Mouse (Mus musculus) midbrain, embryonic 12.5 days (tissue): ENCODE measurements at regions not wholly inside any gene's neighbourhood (a gene's known extent, or its start where the extent isn't known, plus 50 kb on each side); places are given as distances from the start of the nearest gene placed in this dataset.
A peak's percentile ranks its signal among the peaks of the same experiment; 100 is the strongest.

ENCODE experiments used
- ATAC-seq: fragments of 200-750 bp; cut with Nextera tagmentation; 2 replicates; pipeline ENCODE4 v1.8.0; 2017; ENCODE audit warnings: low read depth, moderate TSS enrichment, moderate library complexity; ENCODE audit not compliant: low FRiP score
- H3K27ac ChIP-seq: fragments of 300-500 bp; sonication (generic); replicated peaks from 2 replicates; pipeline ENCODE4 v1.5.1; 2016; ENCODE audit warnings: mild to moderate bottlenecking
- H3K27me3 ChIP-seq: fragments of 300-500 bp; sonication (generic); 2 replicates; pipeline ENCODE4 v1.6.1; 2016; ENCODE audit warnings: mild to moderate bottlenecking
- H3K36me3 ChIP-seq: fragments of 300-500 bp; sonication (generic); 2 replicates; pipeline ENCODE4 v1.6.1; 2016
- H3K4me1 ChIP-seq: fragments of 300-500 bp; sonication (generic); 2 replicates; pipeline ENCODE4 v1.6.1; 2016
- H3K4me2 ChIP-seq: fragments of 300-500 bp; sonication (generic); replicated peaks from 2 replicates; pipeline ENCODE4 v1.6.1; 2016; ENCODE audit warnings: mild to moderate bottlenecking, moderate library complexity
- H3K4me3 ChIP-seq: fragments of 300-500 bp; sonication (generic); 2 replicates; pipeline ENCODE4 v1.5.1; 2016; ENCODE audit warnings: mild to moderate bottlenecking
- H3K9ac ChIP-seq: fragments of 300-500 bp; sonication (generic); replicated peaks from 2 replicates; pipeline ENCODE4 v1.6.1; 2016; ENCODE audit warnings: mild to moderate bottlenecking, moderate library complexity
- H3K9me3 ChIP-seq: fragments of 300-500 bp; sonication (generic); 2 replicates; pipeline ENCODE4 v1.6.1; 2016; ENCODE audit warnings: mild to moderate bottlenecking
- WGBS: fragments of 180-500 bp; shearing (Covaris S2); methylation state at CpG from one replicate; pipeline ENCODE4 v1.1.7; 2016; 5-methylcytosine and 5-hydroxymethylcytosine counted together

GRCm38 (mm10) chr9:84369200-84369599, 444.3 kb downstream of the Bckdhb start:
- no peak overlapping the region for H3K9ac ChIP-seq
- H3K4me3 ChIP-seq: no peak overlapping the region
- ATAC-seq: no peak
- no peak overlapping the region for H3K4me2 ChIP-seq
- no peaks in the 10 kb centered on the region for H3K9me3 ChIP-seq
- H3K36me3 ChIP-seq: no peaks in the 10 kb centered on the region
- H3K27me3 ChIP-seq: no peaks in the 10 kb centered on the region
- no peaks in the 10 kb centered on the region for H3K4me1 ChIP-seq
- H3K27ac ChIP-seq: no peak overlapping the region
- WGBS: 60% methylated on average over 1 of the region's 1 CpGs

DNA sequence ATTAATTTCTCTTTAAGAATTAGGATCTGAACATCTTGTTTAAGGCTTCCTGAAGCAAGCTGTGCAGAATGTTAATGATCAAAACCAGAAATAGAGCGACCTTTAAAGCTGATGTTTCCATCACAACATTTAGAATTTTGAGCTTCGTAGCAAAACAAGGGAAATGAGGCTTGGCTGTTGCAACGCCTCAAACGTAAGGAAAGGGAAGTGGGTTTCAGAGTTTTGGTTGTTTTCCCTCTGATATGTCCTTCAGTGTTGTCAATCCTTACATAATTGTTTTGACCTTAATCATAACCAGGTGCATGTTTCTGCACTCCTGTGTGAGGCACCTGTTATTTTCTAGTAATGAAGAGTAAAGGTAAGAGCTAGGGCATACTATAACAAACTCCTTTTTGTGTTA, 445.3 kb downstream of the Bckdhb start:
- no peaks in the 10 kb centered on the region for H3K36me3 ChIP-seq
- no peak overlapping the region for H3K27ac ChIP-seq
- 81% methylated on average over 4 of the region's 4 CpGs for WGBS
- no peak overlapping the region for H3K9ac ChIP-seq
- H3K4me1 ChIP-seq: no peaks in the 10 kb centered on the region
- no peak overlapping the region for H3K4me3 ChIP-seq
- ATAC-seq: no peak
- no peak overlapping the region for H3K4me2 ChIP-seq
- H3K27me3 ChIP-seq: no peaks in the 10 kb centered on the region
- H3K9me3 ChIP-seq: peaks cover 3% of the 10 kb centered on the region; the same call in 1 of the 2 replicates

GRCm38 (mm10) chr9:84375746-84376145, 450.8 kb downstream of the Bckdhb start:
- Histone ChIP-seq H3K36me3 (no peaks in the 10 kb centered on the region), H3K27ac (no peak overlapping the region), H3K9me3 (peaks cover 3% of the 10 kb centered on the region; the same call in 1 of the 2 replicates), H3K9ac (no peak overlapping the region), H3K4me2 (no peak overlapping the region), H3K4me3 (no peak overlapping the region), H3K27me3 (no peaks in the 10 kb centered on the region), H3K4me1 (no peaks in the 10 kb centered on the region)
- ATAC-seq: no peak
- WGBS: 32% methylated on average over 2 of the region's 2 CpGs

GRCm38 (mm10) chr9:84376621-84377020, 451.7 kb downstream of the Bckdhb start:
- 96% methylated on average over 6 of the region's 6 CpGs for WGBS
- H3K36me3 ChIP-seq: no peaks in the 10 kb centered on the region
- H3K27ac ChIP-seq: no peak overlapping the region
- H3K4me1 ChIP-seq: no peaks in the 10 kb centered on the region
- H3K9me3 ChIP-seq: peaks cover 3% of the 10 kb centered on the region; the same call in 1 of the 2 replicates
- H3K9ac ChIP-seq: no peak overlapping the region
- no peak overlapping the region for H3K4me2 ChIP-seq
- no peak overlapping the region for H3K4me3 ChIP-seq
- no peaks in the 10 kb centered on the region for H3K27me3 ChIP-seq
- no peak for ATAC-seq

DNA sequence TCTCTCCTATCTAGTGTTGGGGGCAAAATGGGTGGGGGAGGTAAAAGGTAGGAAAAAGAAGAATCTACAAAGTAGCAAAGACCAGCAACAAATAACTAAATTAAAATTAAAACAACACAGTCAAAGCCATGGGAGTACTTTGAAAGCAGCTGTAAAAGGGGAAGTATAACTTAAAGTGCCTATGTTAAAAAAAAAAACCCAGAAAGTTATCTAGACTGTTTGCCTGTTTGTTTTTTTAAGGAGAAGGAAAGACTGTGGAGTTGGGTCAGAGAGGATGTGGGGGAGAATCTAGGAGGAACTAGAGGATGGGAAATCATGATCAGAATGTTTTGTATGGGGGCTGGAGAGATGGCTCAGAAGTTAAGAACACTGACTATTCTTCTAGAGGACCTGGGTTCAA, 457.0 kb downstream of the Bckdhb start:
- H3K27me3 ChIP-seq: no peaks in the 10 kb centered on the region
- H3K4me2 ChIP-seq: no peak overlapping the region
- no peaks in the 10 kb centered on the region for H3K4me1 ChIP-seq
- H3K9me3 ChIP-seq: no peaks in the 10 kb centered on the region
- no peaks in the 10 kb centered on the region for H3K36me3 ChIP-seq
- ATAC-seq: no peak
- H3K9ac ChIP-seq: no peak overlapping the region
- no peak overlapping the region for H3K27ac ChIP-seq
- H3K4me3 ChIP-seq: no peak overlapping the region

DNA sequence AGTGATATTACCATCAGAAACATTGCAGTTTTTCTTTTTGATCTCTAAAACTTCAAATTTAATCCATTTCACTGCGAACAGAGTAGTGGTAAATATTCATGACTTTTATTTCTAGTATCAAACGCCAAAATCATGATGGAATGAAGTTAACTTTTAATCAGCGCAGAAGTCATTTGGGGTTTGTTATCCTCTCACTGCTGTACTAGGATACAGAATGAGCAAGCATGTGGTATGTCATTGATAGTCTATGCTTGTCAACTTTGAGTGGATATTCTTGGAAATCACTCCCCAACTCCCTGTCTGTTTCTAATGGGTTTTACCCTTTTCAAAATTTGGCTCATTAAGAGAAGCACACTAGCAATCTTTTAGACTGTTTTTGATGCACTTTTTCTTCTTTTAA, 464.9 kb downstream of the Bckdhb start:
- H3K4me1 ChIP-seq: no peaks in the 10 kb centered on the region
- no peaks in the 10 kb centered on the region for H3K9me3 ChIP-seq
- no peak for ATAC-seq
- H3K4me3 ChIP-seq: no peak overlapping the region
- H3K4me2 ChIP-seq: no peak overlapping the region
- no peak overlapping the region for H3K9ac ChIP-seq
- no peaks in the 10 kb centered on the region for H3K27me3 ChIP-seq
- H3K27ac ChIP-seq: no peak overlapping the region
- no peaks in the 10 kb centered on the region for H3K36me3 ChIP-seq
- 89% methylated on average over 3 of the region's 3 CpGs for WGBS

GRCm38 (mm10) chr9:84394536-84395314, 469.8 kb downstream of the Bckdhb start:
- Histone ChIP-seq H3K4me1 (no peaks in the 10 kb centered on the region), H3K9me3 (no peaks in the 10 kb centered on the region), H3K36me3 (no peaks in the 10 kb centered on the region), H3K4me2 (no peak overlapping the region), H3K27ac (no peak overlapping the region), H3K9ac (no peak overlapping the region), H3K4me3 (no peak overlapping the region), H3K27me3 (no peaks in the 10 kb centered on the region)
- ATAC-seq: no peak
- 87% methylated on average over 3 of the region's 3 CpGs for WGBS

GRCm38 (mm10) chr9:84399481-84399880, 474.5 kb downstream of the Bckdhb start:
- ATAC-seq: no peak

DNA sequence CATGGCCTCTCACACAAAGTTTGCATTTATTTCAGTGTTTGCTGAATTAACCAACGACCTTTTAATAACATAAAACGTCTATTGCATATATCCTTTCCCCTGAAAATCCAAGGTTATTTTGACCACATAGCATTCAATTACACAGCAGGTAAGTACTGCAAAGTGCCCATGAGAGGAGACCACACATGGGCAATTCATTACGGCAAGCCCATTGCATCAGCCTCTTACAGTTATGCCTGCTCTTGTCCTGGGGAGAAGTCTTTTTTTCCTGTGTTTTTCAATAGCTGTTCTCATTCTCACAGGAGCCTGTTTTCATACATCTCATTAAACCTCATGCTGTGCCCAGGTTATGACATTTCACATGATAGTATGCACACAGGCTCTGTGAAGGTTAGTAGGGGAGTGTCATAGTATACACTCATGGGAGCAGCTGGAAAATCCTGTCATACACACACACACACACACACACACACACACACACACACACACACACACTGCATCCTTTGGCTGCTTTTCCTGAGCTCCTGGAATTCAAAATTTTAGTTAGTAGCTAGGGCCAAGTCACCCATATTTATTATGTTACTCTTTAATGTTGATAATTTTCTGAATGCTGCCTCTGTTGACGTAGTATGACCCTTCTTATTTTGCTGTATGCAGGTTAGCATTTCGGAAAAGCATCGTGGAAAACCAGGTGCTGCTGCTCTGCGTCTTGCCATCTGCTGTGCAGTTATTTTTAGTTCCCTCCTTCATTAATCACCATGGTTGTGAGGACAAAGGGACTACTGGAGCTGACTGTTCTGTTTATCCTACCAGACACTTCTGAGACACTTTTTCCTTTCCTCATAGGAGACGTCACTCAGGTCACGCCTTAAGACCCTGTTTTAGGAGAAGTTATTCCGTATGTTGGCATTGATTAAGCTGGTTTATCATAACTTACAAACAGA, 483.6 kb downstream of the Bckdhb start:
- no peaks in the 10 kb centered on the region for H3K36me3 ChIP-seq
- H3K4me1 ChIP-seq: no peaks in the 10 kb centered on the region
- 0 out of 2 replicates have a peak, but pooled peaks have one; percentile 52 for ATAC-seq
- no peak overlapping the region for H3K27ac ChIP-seq
- WGBS: 69% methylated on average over 10 of the region's 10 CpGs
- H3K27me3 ChIP-seq: no peaks in the 10 kb centered on the region
- H3K4me3 ChIP-seq: no peak overlapping the region
- no peak overlapping the region for H3K9ac ChIP-seq
- H3K9me3 ChIP-seq: no peaks in the 10 kb centered on the region
- no peak overlapping the region for H3K4me2 ChIP-seq

More at GRCm38 (mm10) chr9:84399481-84399880, 474.5 kb downstream of the Bckdhb start:
- 62% methylated on average over 3 of the region's 3 CpGs for WGBS
- Histone ChIP-seq H3K4me1 (no peaks in the 10 kb centered on the region), H3K4me2 (no peak overlapping the region), H3K27me3 (no peaks in the 10 kb centered on the region), H3K36me3 (no peaks in the 10 kb centered on the region), H3K27ac (no peak overlapping the region), H3K9ac (no peak overlapping the region), H3K4me3 (no peak overlapping the region), H3K9me3 (no peaks in the 10 kb centered on the region)
